Mouse (Mus musculus) midbrain, postnatal 0 days (tissue): ENCODE data around the gene Gm20449. TPM values are rescaled to one million over a fixed set of nuclear protein-coding genes. Genes with fewer than 3 reads are reported as not detected.
"Not testable (repeated sequence)": the region's sequence is repeated elsewhere in the genome, so short reads cannot be mapped to it uniquely, and the experiment has no call there.

Experiments
- ATAC-seq: fragments of 200-750 bp; cut with Nextera tagmentation; 2 replicates; pipeline ENCODE4 v1.8.0; 2017; ENCODE audit warnings: moderate number of reproducible peaks, mild to moderate bottlenecking, moderate TSS enrichment, moderate library complexity; ENCODE audit not compliant: low FRiP score
- DNase-seq: peaks from one replicate; pipeline ENCODE4 v3.0.0-alpha.2; 2015; ENCODE audit warnings: low spot score
- H3K27ac ChIP-seq: fragments of 300-500 bp; sonication (generic); 2 replicates; pipeline ENCODE4 v1.5.1; 2014; ENCODE audit warnings: low read depth, mild to moderate bottlenecking, low read length, mixed read lengths
- H3K27me3 ChIP-seq: fragments of 300-500 bp; sonication (generic); 2 replicates; pipeline ENCODE4 v1.6.1; 2014; ENCODE audit warnings: low read length, control low read depth, mixed read lengths; ENCODE audit not compliant: insufficient read depth
- H3K36me3 ChIP-seq: fragments of 300-500 bp; sonication (generic); 2 replicates; pipeline ENCODE4 v1.6.1; 2014; ENCODE audit warnings: low read length, control low read depth, mixed read lengths; ENCODE audit not compliant: insufficient read depth
- H3K4me1 ChIP-seq: fragments of 300-500 bp; sonication (generic); 2 replicates; pipeline ENCODE4 v1.6.1; 2014; ENCODE audit warnings: mild to moderate bottlenecking, control low read depth, antibody characterized with exemption, low read length, mixed read lengths; ENCODE audit not compliant: insufficient read depth
- H3K4me2 ChIP-seq: fragments of 300-500 bp; sonication (generic); 2 replicates; pipeline ENCODE4 v1.6.1; 2014; ENCODE audit warnings: low read depth, mild to moderate bottlenecking, low read length, mixed read lengths; ENCODE audit not compliant: poor library complexity, severe bottlenecking
- H3K4me3 ChIP-seq: fragments of 300-500 bp; sonication (generic); 2 replicates; pipeline ENCODE4 v1.5.1; 2014; ENCODE audit warnings: low read depth, mild to moderate bottlenecking, low read length, moderate library complexity
- H3K9ac ChIP-seq: fragments of 300-500 bp; sonication (generic); replicated peaks from 2 replicates; pipeline ENCODE4 v1.6.1; 2014; ENCODE audit warnings: mild to moderate bottlenecking, low read length, moderate library complexity, mixed read lengths; ENCODE audit not compliant: poor library complexity, severe bottlenecking
- H3K9me3 ChIP-seq: fragments of 300-500 bp; sonication (generic); 2 replicates; pipeline ENCODE4 v1.6.1; 2016; ENCODE audit warnings: low read length, control low read depth
- CTCF ChIP-seq: IDR thresholded peaks from 2 replicates; pipeline ENCODE4 v1.5.1; 2016; ENCODE audit warnings: antibody characterized with exemption, mild to moderate bottlenecking
- WGBS: fragments of 180-500 bp; shearing (Covaris S2); extraction: QIAGEN DNeasy Blood & Tissue Kit; methylation state at CpG from one replicate; pipeline ENCODE4 v1.1.7; 2014; 5-methylcytosine and 5-hydroxymethylcytosine counted together
- polyA plus RNA-seq: library from polyadenylated mRNA; unstranded; fragments of >200 nt; fragmentation: Nextera tagmentation; extraction: Ambion mirVana; gene quantifications from 2 replicates; pipeline ENCODE4 v1.2.1, GENCODE M21; 2015
- total RNA-seq: library from RNA; depleted of rRNA; stranded (reverse); fragments of >200 nt; gene quantifications from 2 replicates; pipeline ENCODE4 v1.2.3, GENCODE M21; 2014; rRNA removed

The Gm20449 gene
- total and polyA plus RNA-seq, 2 experiments from 2014 or later, result 0.05 to 0.07 TPM

GRCm38 (mm10) chr7:41497871-41498270 lies 1.3 kb downstream of the Gm20449 start:
- no peaks in the 10 kb centered on the region for H3K4me1 ChIP-seq
- H3K4me3 ChIP-seq, result no peak overlapping the region
- TF ChIP-seq CTCF, result no peak
- H3K4me2 ChIP-seq, result no peak overlapping the region
- H3K36me3 ChIP-seq, result no peaks in the 10 kb centered on the region
- no peak overlapping the region for H3K9ac ChIP-seq
- ATAC-seq, result no peak
- peaks cover 6% of the 10 kb centered on the region; the same call in 1 of the 2 replicates for H3K9me3 ChIP-seq
- DNase-seq, result no peak
- H3K27ac ChIP-seq, result no peak overlapping the region
- WGBS, result 98% methylated on average over 2 of the region's 2 CpGs
- no peaks in the 10 kb centered on the region for H3K27me3 ChIP-seq

- no peak overlapping the region for H3K27ac ChIP-seq
- H3K4me2 ChIP-seq, result no peak overlapping the region
- H3K9ac ChIP-seq, result no peak overlapping the region
- 8% methylated on average over 10 of the region's 10 CpGs for WGBS
- H3K36me3 ChIP-seq, result no peaks in the 10 kb centered on the region
- ATAC-seq (no peak), DNase-seq (peak; percentile 8)
- TF ChIP-seq CTCF, result no peak
- H3K9me3 ChIP-seq, result peaks cover 8% of the 10 kb centered on the region; the same call in 1 of the 2 replicates
- peak overlapping the region; percentile 14; the same call in 1 of the 2 replicates for H3K4me3 ChIP-seq
- no peaks in the 10 kb centered on the region for H3K27me3 ChIP-seq
- no peaks in the 10 kb centered on the region for H3K4me1 ChIP-seq
Observed at GRCm38 (mm10) chr7:41451864-41452263, 47.4 kb downstream of the Gm20449 start.

- H3K4me3 ChIP-seq, DNase-seq, ATAC-seq, H3K4me1 ChIP-seq, H3K9me3 ChIP-seq, H3K27me3 ChIP-seq, H3K4me2 ChIP-seq, H3K27ac ChIP-seq, H3K9ac ChIP-seq, H3K36me3 ChIP-seq: not testable (repeated sequence)
- WGBS, result 70% methylated on average over 1 of the region's 1 CpGs
Observed at GRCm38 (mm10) chr7:41448596-41448995, 50.6 kb downstream of the Gm20449 start, which contains the start of gene Vmn2r57. Vmn2r57 (minus strand) TSS chr7:41448696.

GRCm38 (mm10) chr7:41394130-41394529 lies 105.1 kb downstream of the Gm20449 start:
- Histone ChIP-seq H3K9me3 (no peaks in the 10 kb centered on the region), H3K36me3 (no peaks in the 10 kb centered on the region), H3K4me3 (no peak overlapping the region), H3K27me3 (no peaks in the 10 kb centered on the region), H3K27ac (no peak overlapping the region), H3K4me2 (peak overlapping the region; percentile 38), H3K9ac (no peak overlapping the region), H3K4me1 (no peaks in the 10 kb centered on the region)
- DNase-seq (no peak), ATAC-seq (no peak)
- WGBS, result 72% methylated on average over 4 of the region's 4 CpGs
- no peak for TF ChIP-seq CTCF

- no peaks in the 10 kb centered on the region for H3K27me3 ChIP-seq
- WGBS, result under 1% methylated on average over 25 of the region's 25 CpGs
- peak; percentile 46 for TF ChIP-seq CTCF
- no peaks in the 10 kb centered on the region for H3K36me3 ChIP-seq
- peak; percentile 99 for ATAC-seq
- H3K4me3 ChIP-seq, result peak within 1 kb of the TSS; percentile 61
- peak within 1 kb of the TSS; percentile 50 for H3K9ac ChIP-seq
- H3K27ac ChIP-seq, result peak within 1 kb of the TSS; percentile 72
- peak; percentile 96 for DNase-seq
- H3K4me2 ChIP-seq, result peak within 1 kb of the TSS; percentile 55
- no peaks in the 10 kb centered on the region for H3K4me1 ChIP-seq
- H3K9me3 ChIP-seq, result no peaks in the 10 kb centered on the region
Observed at GRCm38 (mm10) chr7:41393048-41393971, 105.9 kb downstream of the Gm20449 start, which contains the start of gene AI987944. AI987944 (minus strand) TSS chr7:41393379.

Other genes with a start within 250 kb of the Gm20449 start
- gene AI987944, start 106.0 kb downstream of the Gm20449 start, total RNA-seq, result 3.7 and 6.0 TPM in 2 replicates
- 6.5 and 7.9 TPM in 2 replicates for gene AI987944, start 106.0 kb downstream of the Gm20449 start, polyA plus RNA-seq
- gene Vmn2r57, start 50.7 kb downstream of the Gm20449 start, total RNA-seq, result 0.19 and 0.38 TPM in 2 replicates
- 0.48 and 0.64 TPM in 2 replicates for gene Vmn2r57, start 50.7 kb downstream of the Gm20449 start, polyA plus RNA-seq
- 4.6 and 4.7 TPM in 2 replicates for gene AW146154, start 473 bp upstream of the Gm20449 start, total RNA-seq
- 3.7 and 4.4 TPM in 2 replicates for gene AW146154, start 473 bp upstream of the Gm20449 start, polyA plus RNA-seq
- gene Gm6871, start 74.2 kb upstream of the Gm20449 start, total RNA-seq, result not detected in 2 replicates
- gene Gm6871, start 74.2 kb upstream of the Gm20449 start, polyA plus RNA-seq, result not detected in 2 replicates
- gene 2610021A01Rik, start 99.8 kb upstream of the Gm20449 start, total RNA-seq, result 19.5 and 21.4 TPM in 2 replicates
- 7.4 and 8.3 TPM in 2 replicates for gene 2610021A01Rik, start 99.8 kb upstream of the Gm20449 start, polyA plus RNA-seq
- 24.1 and 36.9 TPM in 2 replicates for gene Zfp788, start 133.8 kb upstream of the Gm20449 start, total RNA-seq
- 15.9 and 17.8 TPM in 2 replicates for gene Zfp788, start 133.8 kb upstream of the Gm20449 start, polyA plus RNA-seq